Mouse (Mus musculus) brain, embryonic 14.5 days (tissue): ENCODE measurements around the gene Mef2b.

Experiments
- CTCF ChIP-seq: fragments of 200-500 bp; IDR thresholded peaks from 2 replicates; pipeline ENCODE4 v1.5.1; 2012; ENCODE audit warnings: inconsistent platforms, mild to moderate bottlenecking, moderate library complexity, borderline replicate concordance; ENCODE audit not compliant: insufficient read depth, insufficient read length; ENCODE audit errors: extremely low read depth
- POLR2A ChIP-seq: fragments of 200-500 bp; IDR thresholded peaks from 2 replicates; pipeline ENCODE4 v1.6.1; 2012; ENCODE audit warnings: mild to moderate bottlenecking, inconsistent platforms, borderline replicate concordance; ENCODE audit not compliant: poor library complexity, insufficient read depth, insufficient read length, severe bottlenecking; ENCODE audit errors: extremely low read depth

GRCm38 (mm10) chr8:70211726-70212111, 72.2 kb downstream of the Mef2b start:
- TF ChIP-seq POLR2A (no peak), CTCF (no peak)
